Mouse (Mus musculus) stomach, embryonic 15.5 days (tissue): ENCODE results near the gene Usp2. TPM values are rescaled to one million over a fixed set of nuclear protein-coding genes. Genes with fewer than 3 reads are reported as not detected.
A peak's percentile ranks its signal among the peaks of the same experiment; 100 is the strongest.

ENCODE experiments used
- ATAC-seq: fragments of 200-750 bp; cut with Nextera tagmentation; 2 replicates; pipeline ENCODE4 v1.8.0; 2017; ENCODE audit warnings: low read depth, moderate number of reproducible peaks, moderate TSS enrichment; ENCODE audit not compliant: insufficient read depth, low FRiP score
- H3K27ac ChIP-seq: fragments of 300-500 bp; sonication (generic); 2 replicates; pipeline ENCODE4 v1.5.1; 2015; ENCODE audit warnings: mild to moderate bottlenecking, inconsistent platforms
- H3K27me3 ChIP-seq: fragments of 300-500 bp; sonication (generic); replicated peaks from 2 replicates; pipeline ENCODE4 v1.6.1; 2015; ENCODE audit warnings: inconsistent platforms
- H3K36me3 ChIP-seq: fragments of 300-500 bp; sonication (generic); 2 replicates; pipeline ENCODE4 v1.6.1; 2015; ENCODE audit warnings: inconsistent platforms
- H3K4me1 ChIP-seq: fragments of 300-500 bp; sonication (generic); 2 replicates; pipeline ENCODE4 v1.6.1; 2015; ENCODE audit warnings: inconsistent platforms
- H3K4me2 ChIP-seq: fragments of 300-500 bp; sonication (generic); 2 replicates; pipeline ENCODE4 v1.6.1; 2015; ENCODE audit warnings: mild to moderate bottlenecking, inconsistent platforms
- H3K4me3 ChIP-seq: fragments of 300-500 bp; sonication (generic); replicated peaks from 2 replicates; pipeline ENCODE4 v1.5.1; 2015; ENCODE audit warnings: inconsistent platforms
- H3K9ac ChIP-seq: fragments of 300-500 bp; sonication (generic); 2 replicates; pipeline ENCODE4 v1.6.1; 2015; ENCODE audit warnings: inconsistent platforms
- H3K9me3 ChIP-seq: fragments of 300-500 bp; sonication (generic); 2 replicates; pipeline ENCODE4 v1.6.1; 2016; ENCODE audit warnings: inconsistent platforms
- WGBS: fragments of 180-500 bp; shearing (Covaris S2); methylation state at CpG from one replicate; pipeline ENCODE4 v1.1.7; 2015; 5-methylcytosine and 5-hydroxymethylcytosine counted together
- polyA plus RNA-seq: library from polyadenylated mRNA; unstranded; fragments of >200 nt; fragmentation: Nextera tagmentation; extraction: Ambion mirVana; gene quantifications from 2 replicates; pipeline ENCODE4 v1.2.1, GENCODE M21; 2015

Usp2 gene
- polyA plus RNA-seq, 1 experiment from 2014 or later, result 12.0 TPM

- Histone ChIP-seq H3K27me3 (0 out of 2 replicates have a peak, but pooled peaks cover 6% of the 10 kb centered on the region), H3K9me3 (no peaks in the 10 kb centered on the region), H3K4me3 (no peak overlapping the region), H3K4me1 (peaks cover 43% of the 10 kb centered on the region), H3K27ac (peak overlapping the region; percentile 46; the same call in 1 of the 2 replicates), H3K9ac (no peak overlapping the region), H3K36me3 (no peaks in the 10 kb centered on the region), H3K4me2 (peak overlapping the region; percentile 28; the same call in 1 of the 2 replicates)
- 8% methylated on average over 15 of the region's 15 CpGs for WGBS
- no peak; the same call in 1 of the 2 replicates for ATAC-seq
Measured at GRCm38 (mm10) chr9:44087761-44088455, 21.1 kb downstream of the Usp2 start.

- Histone ChIP-seq H3K9ac (no peak overlapping the region), H3K27ac (0 out of 2 replicates have a peak overlapping the region, but pooled peaks have one; percentile 9), H3K27me3 (0 out of 2 replicates have a peak, but pooled peaks cover 6% of the 10 kb centered on the region), H3K4me1 (peaks cover 38% of the 10 kb centered on the region), H3K9me3 (no peaks in the 10 kb centered on the region), H3K36me3 (0 out of 2 replicates have a peak, but pooled peaks cover 4% of the 10 kb centered on the region), H3K4me2 (no peak overlapping the region), H3K4me3 (no peak overlapping the region)
- ATAC-seq, result no peak
- 55% methylated on average over 12 of the region's 12 CpGs for WGBS
Measured at GRCm38 (mm10) chr9:44088877-44089608, 22.2 kb downstream of the Usp2 start.

- Histone ChIP-seq H3K9me3 (no peaks in the 10 kb centered on the region), H3K36me3 (0 out of 2 replicates have a peak, but pooled peaks cover 4% of the 10 kb centered on the region), H3K4me3 (no peak overlapping the region), H3K4me2 (peak overlapping the region; percentile 13; the same call in 1 of the 2 replicates), H3K9ac (no peak overlapping the region), H3K27me3 (no peaks in the 10 kb centered on the region), H3K4me1 (peaks cover 6% of the 10 kb centered on the region), H3K27ac (no peak overlapping the region)
- 39% methylated on average over 24 of the region's 24 CpGs for WGBS
- ATAC-seq, result peak; percentile 38; the same call in 1 of the 2 replicates
Measured at GRCm38 (mm10) chr9:44093612-44094503, 27.0 kb downstream of the Usp2 start.

- Histone ChIP-seq H3K4me1 (peaks cover 6% of the 10 kb centered on the region), H3K4me3 (no peak overlapping the region), H3K9ac (no peak overlapping the region), H3K4me2 (no peak overlapping the region), H3K9me3 (no peaks in the 10 kb centered on the region), H3K27me3 (no peaks in the 10 kb centered on the region), H3K36me3 (0 out of 2 replicates have a peak, but pooled peaks cover 4% of the 10 kb centered on the region), H3K27ac (no peak overlapping the region)
- ATAC-seq, result no peak
- 75% methylated on average over 3 of the region's 3 CpGs for WGBS
Measured at GRCm38 (mm10) chr9:44094737-44095136, 27.9 kb downstream of the Usp2 start.

GRCm38 (mm10) chr9:44095781-44096180 lies 29.0 kb downstream of the Usp2 start:
- Histone ChIP-seq H3K36me3 (0 out of 2 replicates have a peak, but pooled peaks cover 4% of the 10 kb centered on the region), H3K4me1 (peaks cover 6% of the 10 kb centered on the region), H3K27me3 (no peaks in the 10 kb centered on the region), H3K9me3 (no peaks in the 10 kb centered on the region), H3K9ac (no peak overlapping the region), H3K4me3 (no peak overlapping the region), H3K4me2 (no peak overlapping the region), H3K27ac (no peak overlapping the region)
- 88% methylated on average over 9 of the region's 9 CpGs for WGBS
- no peak for ATAC-seq

- H3K4me2 ChIP-seq, result no peak overlapping the region
- H3K4me3 ChIP-seq, result no peak overlapping the region
- no peak for ATAC-seq
- H3K36me3 ChIP-seq, result 0 out of 2 replicates have a peak, but pooled peaks cover 4% of the 10 kb centered on the region
- no peaks in the 10 kb centered on the region for H3K9me3 ChIP-seq
- 35% methylated on average over 9 of the region's 9 CpGs for WGBS
- no peak overlapping the region for H3K27ac ChIP-seq
- peaks cover 6% of the 10 kb centered on the region for H3K4me1 ChIP-seq
- H3K27me3 ChIP-seq, result no peaks in the 10 kb centered on the region
- H3K9ac ChIP-seq, result no peak overlapping the region
Measured at GRCm38 (mm10) chr9:44096536-44096935, 29.7 kb downstream of the Usp2 start.

- no peak within 1 kb of the TSS for H3K4me2 ChIP-seq
- no peaks in the 10 kb centered on the region; the same call in 1 of the 2 replicates for H3K36me3 ChIP-seq
- WGBS, result 71% methylated on average over 9 of the region's 9 CpGs
- H3K27ac ChIP-seq, result no peak within 1 kb of the TSS
- H3K9ac ChIP-seq, result no peak within 1 kb of the TSS
- no peak within 1 kb of the TSS for H3K4me3 ChIP-seq
- 0 out of 2 replicates have a peak, but pooled peaks cover 8% of the 10 kb centered on the region for H3K4me1 ChIP-seq
- ATAC-seq, result no peak
- no peaks in the 10 kb centered on the region for H3K27me3 ChIP-seq
- no peaks in the 10 kb centered on the region for H3K9me3 ChIP-seq
Measured at GRCm38 (mm10) chr9:44101490-44101889, 34.7 kb downstream of the Usp2 start, which contains the start of gene Mfrp. TSS of gene Mfrp (plus strand) at chr9:44101729.

GRCm38 (mm10) chr9:44104881-44105280 lies 38.1 kb downstream of the Usp2 start:
- Histone ChIP-seq H3K4me1 (peaks cover 41% of the 10 kb centered on the region), H3K36me3 (no peaks in the 10 kb centered on the region; the same call in 1 of the 2 replicates), H3K9me3 (no peaks in the 10 kb centered on the region), H3K27me3 (no peaks in the 10 kb centered on the region), H3K4me3 (no peak overlapping the region), H3K27ac (no peak overlapping the region), H3K9ac (no peak overlapping the region), H3K4me2 (no peak overlapping the region)
- WGBS, result 85% methylated on average over 7 of the region's 7 CpGs
- ATAC-seq, result no peak

- H3K9ac ChIP-seq, result no peak overlapping the region
- no peak overlapping the region for H3K4me3 ChIP-seq
- ATAC-seq, result no peak
- WGBS, result 85% methylated on average over 10 of the region's 10 CpGs
- H3K4me1 ChIP-seq, result peaks cover 48% of the 10 kb centered on the region
- no peaks in the 10 kb centered on the region; the same call in 1 of the 2 replicates for H3K36me3 ChIP-seq
- no peaks in the 10 kb centered on the region for H3K9me3 ChIP-seq
- no peak overlapping the region for H3K27ac ChIP-seq
- H3K27me3 ChIP-seq, result no peaks in the 10 kb centered on the region
- H3K4me2 ChIP-seq, result no peak overlapping the region
Measured at GRCm38 (mm10) chr9:44105781-44106180, 39.0 kb downstream of the Usp2 start.

GRCm38 (mm10) chr9:44106182-44106581 lies 39.4 kb downstream of the Usp2 start:
- Histone ChIP-seq H3K4me1 (peaks cover 48% of the 10 kb centered on the region), H3K27ac (peak overlapping the region; percentile 62; the same call in 1 of the 2 replicates), H3K27me3 (no peaks in the 10 kb centered on the region), H3K4me2 (no peak overlapping the region), H3K36me3 (no peaks in the 10 kb centered on the region; the same call in 1 of the 2 replicates), H3K9me3 (no peaks in the 10 kb centered on the region), H3K9ac (no peak overlapping the region), H3K4me3 (no peak overlapping the region)
- 90% methylated on average over 7 of the region's 7 CpGs for WGBS
- ATAC-seq, result no peak

GRCm38 (mm10) chr9:44106596-44106995 lies 39.8 kb downstream of the Usp2 start:
- Histone ChIP-seq H3K27ac (peak overlapping the region; percentile 62), H3K4me2 (peak overlapping the region; percentile 38), H3K27me3 (no peaks in the 10 kb centered on the region), H3K9ac (no peak overlapping the region), H3K36me3 (no peaks in the 10 kb centered on the region; the same call in 1 of the 2 replicates), H3K9me3 (no peaks in the 10 kb centered on the region), H3K4me3 (no peak overlapping the region), H3K4me1 (peaks cover 48% of the 10 kb centered on the region)
- no peak for ATAC-seq
- 69% methylated on average over 4 of the region's 4 CpGs for WGBS
